Mouse (Mus musculus) cerebellum, postnatal 36 days (tissue): ENCODE data around the gene Ndc1.

ENCODE experiments used
- DNase-seq, 2 experiments: peaks; one replicate each; pipeline ENCODE4 v3.0.0; 2021 to 2022; ENCODE audit warnings: mixed read lengths in 2 of 2

Gene Ndc1

DNA sequence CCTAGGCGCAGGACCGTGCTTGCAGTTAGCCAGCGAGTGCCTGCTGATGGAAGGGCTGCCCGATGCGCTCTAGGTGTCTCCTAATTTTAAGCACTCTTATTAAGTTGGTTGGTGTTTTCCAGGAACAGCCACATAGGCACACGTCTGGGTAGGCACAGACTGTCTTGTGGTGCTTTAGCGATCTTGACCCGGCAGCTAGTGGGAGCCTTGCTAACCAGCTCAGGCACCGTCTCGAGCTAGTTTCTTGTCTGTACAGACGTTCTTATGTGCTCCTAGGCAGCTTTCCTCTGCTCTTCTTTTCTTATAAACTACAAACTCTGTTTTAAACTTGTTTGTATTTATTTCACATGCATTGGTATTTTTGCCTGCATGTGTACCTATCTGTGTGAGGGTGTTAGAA lies 76.0 kb downstream of the Ndc1 start:
- no peak for DNase-seq

DNA sequence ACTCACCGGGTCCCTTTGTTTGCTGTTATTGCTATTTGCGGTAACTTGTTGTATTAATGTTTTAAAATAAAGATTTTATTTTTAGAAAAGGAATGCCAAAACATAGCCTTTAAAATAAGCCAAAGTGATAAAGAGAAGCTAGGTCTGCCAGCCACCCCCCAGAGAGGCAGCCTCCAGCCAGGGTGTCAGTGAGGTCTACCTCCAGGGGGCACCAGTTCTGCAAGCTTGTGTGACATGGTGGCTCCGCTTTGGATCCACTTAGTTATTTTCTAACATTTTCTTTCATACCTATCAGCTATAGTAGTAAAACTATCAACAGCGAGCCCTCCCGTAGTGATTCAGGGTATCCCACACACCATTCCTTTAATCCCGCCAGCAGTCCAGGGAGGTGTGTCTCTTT lies 80.9 kb downstream of the Ndc1 start:
- no peak for DNase-seq

DNA sequence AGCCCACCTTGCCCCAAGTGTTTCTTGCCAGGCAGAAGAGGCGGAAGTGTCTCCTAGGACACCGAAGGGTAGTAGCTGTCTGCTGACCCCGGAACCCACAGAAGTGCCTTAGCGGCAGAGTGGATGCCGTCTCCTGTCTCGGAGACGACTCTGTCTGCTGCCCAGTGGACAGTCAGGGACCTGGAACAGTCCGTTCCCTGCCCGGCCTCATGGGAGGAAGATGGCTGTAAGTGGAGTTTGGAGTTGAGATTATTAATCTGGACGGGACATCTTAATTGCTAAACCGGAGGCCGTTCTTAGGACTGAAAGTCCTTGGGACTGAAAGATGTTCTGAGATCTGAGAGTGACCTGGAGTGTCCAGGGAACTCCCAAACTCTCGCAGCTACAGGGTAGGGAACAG lies 81.9 kb downstream of the Ndc1 start:
- no peak for DNase-seq

DNA sequence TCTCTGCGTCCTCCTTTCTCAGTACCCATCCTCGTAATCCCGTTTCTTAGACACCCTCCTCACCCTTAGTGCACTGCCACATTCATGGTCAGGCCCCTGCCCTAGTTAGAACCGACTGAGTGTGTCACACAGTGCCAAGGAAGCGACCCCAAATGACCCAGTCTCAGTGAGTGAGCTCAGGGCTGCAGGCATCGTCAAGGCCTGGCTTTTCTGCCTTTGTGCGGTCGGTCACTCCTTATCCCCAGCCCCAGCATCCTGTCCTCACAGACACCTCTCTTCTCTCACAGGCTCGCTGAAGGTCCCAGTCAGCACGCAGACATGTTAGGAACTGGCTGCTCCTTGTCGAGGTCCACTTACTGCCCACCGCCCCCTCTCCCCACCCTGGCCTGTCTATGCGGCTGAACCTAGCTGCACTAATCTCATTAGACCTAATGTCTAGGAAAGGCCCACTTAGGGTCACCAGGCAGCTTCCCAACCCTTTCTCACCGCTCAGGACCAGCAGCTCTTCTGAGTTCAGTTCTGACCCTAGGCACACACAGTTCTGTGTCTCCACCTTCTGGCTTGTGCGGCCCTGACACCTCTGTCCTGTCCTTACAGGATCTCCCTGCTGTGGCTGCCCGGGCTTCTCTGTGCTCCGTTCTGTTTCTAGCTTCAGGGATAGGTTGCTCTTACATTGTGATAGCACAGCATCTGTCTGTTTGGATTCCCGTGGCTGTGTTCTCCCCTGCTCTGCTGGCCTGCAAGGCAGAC lies 84.9 kb downstream of the Ndc1 start:
- no peak for DNase-seq

DNA sequence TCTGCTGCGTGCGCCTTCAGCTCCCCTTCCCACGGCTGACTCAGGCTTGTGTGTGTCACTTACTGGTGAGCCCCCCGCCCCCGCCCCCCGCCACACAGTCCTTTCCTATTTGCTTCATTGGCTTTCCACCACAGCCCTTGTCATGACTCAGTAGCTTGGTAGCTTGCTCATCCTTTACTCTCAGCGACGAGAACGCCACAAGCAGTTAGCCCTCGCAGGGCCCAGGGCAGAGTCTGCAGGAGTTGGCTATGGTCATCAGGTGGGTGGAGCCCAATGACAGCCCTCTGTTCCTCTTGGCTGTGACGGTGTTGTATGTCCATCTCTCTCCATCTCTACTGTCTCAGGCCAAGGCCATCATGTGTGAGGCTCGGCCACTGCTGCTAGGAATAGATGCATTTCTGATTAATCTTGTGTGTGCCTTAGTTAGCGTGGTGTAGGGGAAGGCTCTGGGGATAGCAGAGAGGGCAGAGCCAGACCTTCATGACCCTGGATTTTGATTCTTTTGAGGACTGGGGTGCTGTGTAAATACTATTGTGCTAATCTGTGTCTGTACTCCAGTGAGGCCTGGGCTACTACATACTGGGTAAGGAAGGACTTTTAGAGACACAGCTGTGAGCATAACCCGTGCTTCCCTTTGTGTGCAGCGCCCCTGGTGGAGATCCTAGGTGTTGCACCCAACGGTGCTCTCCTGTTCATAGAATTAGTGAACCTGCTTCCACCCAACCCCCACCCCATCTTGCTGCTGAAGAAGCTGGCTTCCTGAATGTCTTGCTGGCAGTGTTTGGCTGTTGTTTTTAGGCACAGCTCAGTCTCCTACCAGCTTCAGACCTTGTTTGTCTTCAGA lies 85.8 kb downstream of the Ndc1 start:
- peak; percentile 77 to 79 for DNase-seq

DNA sequence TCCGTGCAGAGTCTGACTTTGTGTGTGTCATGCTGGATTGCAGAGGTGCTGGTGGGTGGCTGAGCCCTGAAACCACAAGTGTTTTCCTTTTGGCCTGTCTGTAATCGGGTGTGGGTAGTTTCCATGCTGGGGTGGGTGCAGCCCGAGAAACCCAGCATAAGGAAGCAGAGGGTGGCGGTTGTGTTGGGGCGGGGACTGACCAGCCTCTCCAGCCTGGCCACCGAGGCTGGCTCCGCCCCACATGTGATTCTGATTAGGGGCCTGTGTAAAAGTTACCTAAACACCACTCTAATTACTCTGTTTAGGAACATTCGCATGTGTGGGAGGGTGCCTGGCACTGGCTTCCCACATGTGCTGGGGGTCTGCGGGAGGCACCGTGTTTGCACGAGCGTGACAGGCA lies 90.0 kb downstream of the Ndc1 start:
- no peak for DNase-seq

DNA sequence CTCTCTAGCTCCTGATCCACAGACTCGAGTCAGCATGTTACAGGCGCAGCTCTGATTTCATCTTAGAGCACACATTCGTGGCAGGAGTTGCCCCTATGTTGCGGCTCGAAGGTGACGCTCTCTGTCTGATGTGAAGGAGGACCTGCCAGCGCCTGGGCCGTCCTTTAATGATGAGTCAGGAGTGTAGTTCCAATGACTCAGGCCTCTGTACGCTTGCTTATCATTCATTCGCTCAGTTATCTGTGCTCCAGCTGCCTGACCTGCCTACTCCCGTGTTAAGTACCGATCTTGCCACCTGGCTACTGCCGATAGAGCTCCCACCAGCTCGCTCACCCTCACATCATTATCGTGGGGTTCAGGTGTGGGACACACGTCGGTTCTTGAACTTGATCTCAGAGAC lies 91.3 kb downstream of the Ndc1 start:
- no peak for DNase-seq

DNA sequence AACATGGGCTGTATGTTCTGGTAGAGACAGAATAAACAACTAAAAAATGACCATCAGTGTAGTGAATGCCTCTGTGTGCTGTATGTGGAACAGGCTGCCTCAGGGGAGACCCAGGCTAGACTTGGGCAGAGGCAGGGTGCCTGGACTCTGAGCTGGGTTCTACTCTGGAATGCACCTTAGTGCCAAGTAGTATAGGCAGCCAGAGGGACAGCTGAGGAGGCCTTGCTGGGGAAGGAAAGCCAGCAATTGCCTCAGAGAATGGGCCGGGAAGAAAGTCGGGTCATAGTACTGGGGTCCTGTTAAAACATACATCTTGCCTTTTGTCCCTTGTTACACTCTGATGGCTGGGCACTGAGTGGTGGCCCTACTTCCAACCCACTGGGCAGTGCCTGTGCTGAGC lies 91.9 kb downstream of the Ndc1 start:
- no peak for DNase-seq

DNA sequence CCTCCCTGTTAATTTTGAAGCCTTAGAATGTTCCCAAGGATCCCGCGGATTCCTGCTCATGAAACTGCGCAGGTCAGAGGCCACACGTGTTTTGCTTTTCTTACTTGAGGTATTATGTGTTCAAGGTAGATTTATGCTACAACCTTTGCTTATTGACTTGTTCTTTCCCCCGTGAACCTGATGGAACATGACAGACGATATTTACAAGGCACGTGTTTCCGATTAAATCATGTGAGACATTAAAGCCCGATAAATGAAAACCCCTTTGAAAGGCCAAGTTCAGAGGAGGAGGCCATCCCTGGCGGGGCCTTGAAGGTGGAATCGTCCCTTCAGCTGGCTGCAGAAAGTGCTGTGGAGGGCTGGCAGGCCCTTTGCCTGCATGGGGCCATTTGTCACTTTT lies 92.9 kb downstream of the Ndc1 start:
- DNase-seq, result no peak
